In the genomic region with DNA sequence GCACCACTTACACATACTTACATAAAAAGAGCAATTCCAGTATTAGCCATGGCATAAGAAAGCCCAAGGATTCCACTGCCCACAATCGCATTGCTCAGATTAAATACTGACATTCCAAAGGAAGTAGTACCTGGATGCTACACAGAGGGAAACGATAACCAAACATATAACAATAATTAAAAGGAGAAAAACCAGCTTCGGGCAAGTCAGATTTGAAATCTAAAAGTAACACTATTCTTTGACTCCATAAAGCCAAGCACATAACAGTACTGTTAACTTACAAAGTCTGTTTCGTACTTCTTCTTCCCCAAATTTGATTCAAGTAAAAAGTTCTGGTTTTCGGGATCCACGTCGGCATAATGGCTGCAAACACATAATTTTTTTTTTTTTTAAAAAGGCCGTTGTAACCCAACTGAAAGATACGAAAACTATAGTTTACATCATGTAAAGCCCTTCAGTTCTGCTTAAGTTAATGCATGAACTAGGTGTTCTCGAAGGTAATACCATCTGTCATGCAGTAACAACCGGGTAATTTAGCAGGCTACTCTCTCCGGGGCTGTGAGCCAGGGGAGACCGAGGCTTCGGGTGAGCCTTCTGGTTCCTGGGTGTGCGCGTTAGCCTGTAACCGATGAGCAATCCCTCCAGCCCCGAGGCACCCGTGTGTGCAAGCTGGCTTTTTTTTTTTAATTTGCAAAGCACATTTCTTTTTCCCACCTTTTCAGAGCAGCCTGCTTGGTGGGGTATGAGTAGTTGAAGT, we compare ENCODE assay signal across 8 mouse cellular contexts. TPM values are rescaled to one million over a fixed set of nuclear protein-coding genes. Genes with fewer than 3 reads are reported as not detected.
DNase-seq lines count a peak whose midpoint lies in the region; ATAC-seq and TF ChIP-seq lines count a peak whose summit lies in the region.

No protein-coding gene starts in this region.

- intact Hi-C loops in left cerebral cortex, adult 2 months (cut with DNase I) = loop anchor here (5.0 to 10.0 kb wide), 3 partner anchors 239 to 437 kb away; a partner anchor contains a TSS

- DNase-seq in left cerebral cortex, adult 2 months (ENCODE audit: extremely low spot score in 1 of 2, low spot score in 2 of 2) = peak in 1 of 2 experiments; percentile 27
- no peak for DNase-seq in left cerebral cortex, adult 11 months (ENCODE audit: low spot score)
- no peak for DNase-seq in forebrain, embryonic 14.5 days (ENCODE audit: low spot score)
- no peak for DNase-seq in limb, embryonic 14.5 days (ENCODE audit: low spot score)
- DNase-seq in ovary, postnatal 36 days (ENCODE audit: low spot score) = no peak
- no peak for DNase-seq in adrenal gland, postnatal 4 days (ENCODE audit: low spot score in 2 of 2)

- peaks cover 55% of the 10 kb centered on the region for H3K36me3 ChIP-seq in forebrain, embryonic 14.5 days (ENCODE audit: control insufficient read depth, insufficient read depth, low read length)
- H3K36me3 ChIP-seq in limb, embryonic 14.5 days (ENCODE audit: control insufficient read depth, insufficient read depth, low read length) = peaks cover 54% of the 10 kb centered on the region
- peaks cover 33% of the 10 kb centered on the region for H3K36me3 ChIP-seq in neural tube, embryonic 15.5 days

- TF ChIP-seq POLR2A in limb, embryonic 14.5 days (IDR thresholded peaks at IDR 0.05; ENCODE audit: borderline replicate concordance, extremely low read depth, insufficient read depth, insufficient read length) = no peak

- H3K4me3 ChIP-seq in left cerebral cortex, adult 2 months = peak overlapping the region; percentile 63
- peak overlapping the region; percentile 85 for H3K4me3 ChIP-seq in brown adipose tissue, adult 24 weeks (ENCODE audit: insufficient read depth, low read depth, low read length)
- H3K4me3 ChIP-seq in forebrain, embryonic 14.5 days (ENCODE audit: low read depth, low read length) = peak overlapping the region; percentile 95
- peak overlapping the region; percentile 95 for H3K4me3 ChIP-seq in limb, embryonic 14.5 days (replicated peaks; ENCODE audit: low read length)
- peak overlapping the region; percentile 68 for H3K4me3 ChIP-seq in neural tube, embryonic 15.5 days (replicated peaks)

- TF ChIP-seq CTCF in left cerebral cortex, adult 2 months (IDR thresholded peaks at IDR 0.05) = no peak

- H3K27me3 ChIP-seq in forebrain, embryonic 14.5 days (replicated peaks; ENCODE audit: control insufficient read depth, insufficient read depth, low read length) = no peaks in the 10 kb centered on the region
- no peaks in the 10 kb centered on the region for H3K27me3 ChIP-seq in limb, embryonic 14.5 days (ENCODE audit: control insufficient read depth, insufficient read depth, low read length)
- no peaks in the 10 kb centered on the region for H3K27me3 ChIP-seq in neural tube, embryonic 15.5 days (replicated peaks)

- WGBS in forebrain, embryonic 14.5 days = 18% methylated on average over 19 of the region's 19 CpGs
- 9% methylated on average over 19 of the region's 19 CpGs for WGBS in limb, embryonic 14.5 days
- WGBS in neural tube, embryonic 15.5 days = 18% methylated on average over 19 of the region's 19 CpGs

- H3K27ac ChIP-seq in left cerebral cortex, adult 2 months = peak overlapping the region; percentile 99
- H3K27ac ChIP-seq in brown adipose tissue, adult 24 weeks (replicated peaks; ENCODE audit: low read depth, low read length) = peak overlapping the region; percentile 83
- H3K27ac ChIP-seq in forebrain, embryonic 14.5 days (ENCODE audit: low read depth, low read length) = peak overlapping the region; percentile 100
- H3K27ac ChIP-seq in limb, embryonic 14.5 days (replicated peaks; ENCODE audit: low read depth, low read length) = peak overlapping the region; percentile 99
- H3K27ac ChIP-seq in neural tube, embryonic 15.5 days (replicated peaks) = peak overlapping the region; percentile 99

- ATAC-seq in forebrain, embryonic 14.5 days = peak; percentile 15
- ATAC-seq in limb, embryonic 14.5 days (ENCODE audit: low FRiP score, low read depth) = no peak
- ATAC-seq in neural tube, embryonic 15.5 days (ENCODE audit: low FRiP score) = peak; percentile 6; the same call in 1 of the 2 replicates

- H3K9me3 ChIP-seq in forebrain, embryonic 14.5 days (replicated peaks; ENCODE audit: control insufficient read depth, low read length) = no peaks in the 10 kb centered on the region
- H3K9me3 ChIP-seq in limb, embryonic 14.5 days (ENCODE audit: control insufficient read depth, low read length) = no peaks in the 10 kb centered on the region
- no peaks in the 10 kb centered on the region for H3K9me3 ChIP-seq in neural tube, embryonic 15.5 days (replicated peaks)

- peaks cover 10% of the 10 kb centered on the region; the same call in 1 of the 2 replicates for H3K4me1 ChIP-seq in brown adipose tissue, adult 24 weeks (ENCODE audit: control insufficient read depth, insufficient read depth, insufficient read length, low read length)
- H3K4me1 ChIP-seq in forebrain, embryonic 14.5 days (ENCODE audit: control insufficient read depth, insufficient read depth, low read length) = peaks cover 29% of the 10 kb centered on the region
- H3K4me1 ChIP-seq in limb, embryonic 14.5 days (ENCODE audit: control insufficient read depth, insufficient read depth, low read length) = peaks cover 40% of the 10 kb centered on the region
- H3K4me1 ChIP-seq in neural tube, embryonic 15.5 days = peaks cover 56% of the 10 kb centered on the region

- peak overlapping the region; percentile 88 for H3K4me2 ChIP-seq in forebrain, embryonic 14.5 days (ENCODE audit: low read length)
- H3K4me2 ChIP-seq in limb, embryonic 14.5 days (replicated peaks; ENCODE audit: low read depth, low read length, severe bottlenecking) = peak overlapping the region; percentile 65
- peak overlapping the region; percentile 77 for H3K4me2 ChIP-seq in neural tube, embryonic 15.5 days

- H3K9ac ChIP-seq in forebrain, embryonic 14.5 days (ENCODE audit: low read length) = peak overlapping the region; percentile 100
- peak overlapping the region; percentile 100 for H3K9ac ChIP-seq in limb, embryonic 14.5 days (ENCODE audit: low read depth, low read length, severe bottlenecking)
- peak overlapping the region; percentile 90 for H3K9ac ChIP-seq in neural tube, embryonic 15.5 days (replicated peaks)

RNA-seq across cellular contexts. Expression of a gene that starts 1.5 kb away (rescaled TPM):
- total RNA-seq in left cerebral cortex, adult 2 months (2021) = 100 to 1,000 TPM in 1 of 2 experiments, 10 to 100 TPM in 1; 96.9 to 108 TPM
- 25.0 and 41.1 TPM in 2 replicates for polyA plus RNA-seq in brown adipose tissue, adult 24 weeks (2012; ENCODE audit: insufficient read depth, insufficient read length, missing spikeins)
- polyA plus RNA-seq in forebrain, embryonic 14.5 days (2014; fragmentation: Nextera tagmentation; extraction: Ambion mirVana) = 142 and 195 TPM in 2 replicates
- 116 and 137 TPM in 2 replicates for polyA plus RNA-seq in limb, embryonic 14.5 days (2012; rRNA removed)
- polyA plus RNA-seq in limb, embryonic 14.5 days (2014; fragmentation: Nextera tagmentation; extraction: Ambion mirVana) = 137 and 152 TPM in 2 replicates
- 89.3 and 93.9 TPM in 2 replicates for polyA plus RNA-seq in neural tube, embryonic 15.5 days (2015; fragmentation: Nextera tagmentation; extraction: Ambion mirVana)
- 100 to 1,000 TPM; 121 to 123 TPM for total RNA-seq in adrenal gland, postnatal 4 days (2021)

RNA-seq across cellular contexts. Expression of a gene that starts 55.4 kb away (rescaled TPM):
- 100 to 1,000 TPM; 111 to 116 TPM for total RNA-seq in left cerebral cortex, adult 2 months (2021)
- polyA plus RNA-seq in brown adipose tissue, adult 24 weeks (2012; ENCODE audit: insufficient read depth, insufficient read length, missing spikeins) = 0.28 TPM in 1 of 2 replicates, not detected in the other
- 100 and 129 TPM in 2 replicates for polyA plus RNA-seq in forebrain, embryonic 14.5 days (2014; fragmentation: Nextera tagmentation; extraction: Ambion mirVana)
- polyA plus RNA-seq in limb, embryonic 14.5 days (2012; rRNA removed) = 50.4 and 59.8 TPM in 2 replicates
- polyA plus RNA-seq in limb, embryonic 14.5 days (2014; fragmentation: Nextera tagmentation; extraction: Ambion mirVana) = 57.7 and 69.6 TPM in 2 replicates
- 127 and 134 TPM in 2 replicates for polyA plus RNA-seq in neural tube, embryonic 15.5 days (2015; fragmentation: Nextera tagmentation; extraction: Ambion mirVana)
- total RNA-seq in adrenal gland, postnatal 4 days (2021) = 10 to 100 TPM; 58.0 to 64.5 TPM

Comparison
In these comparisons a context has a peak if more than half of its experiments do, and no peak if none do; other contexts are left out.
1. RNA of a gene that starts 55.4 kb away (polyA plus RNA-seq): 127 to 134 TPM in neural tube, embryonic 15.5 days, 100 to 129 TPM in forebrain, embryonic 14.5 days and 50.4 to 69.6 TPM in limb, embryonic 14.5 days; 0.28 TPM in brown adipose tissue, adult 24 weeks; every median in the first group is over 10 times any median in the second.
2. Peak in every context shown above with its lines, with median percentiles within 50 percentile points of each other: H3K27ac ChIP-seq, H3K4me3 ChIP-seq, H3K4me2 ChIP-seq and H3K9ac ChIP-seq.